Mouse (Mus musculus) cortical plate, adult 2 months (tissue): ENCODE results near the gene Rfx5. TPM values are rescaled to one million over a fixed set of nuclear protein-coding genes. Genes with fewer than 3 reads are reported as not detected.
A peak's percentile ranks its signal among the peaks of the same experiment; 100 is the strongest.
"Not testable (repeated sequence)": the region's sequence is repeated elsewhere in the genome, so short reads cannot be mapped to it uniquely, and the experiment has no call there.

ENCODE experiments used
- H3K27ac ChIP-seq: fragments of 200-500 bp; 2 replicates; pipeline ENCODE4 v1.5.1; 2012; ENCODE audit warnings: low read length, control low read depth, inconsistent platforms; ENCODE audit not compliant: insufficient read depth
- H3K4me1 ChIP-seq: fragments of 200-500 bp; 2 replicates; pipeline ENCODE4 v1.6.1; 2011; ENCODE audit warnings: low read length; ENCODE audit not compliant: control insufficient read depth, insufficient read depth
- H3K4me3 ChIP-seq: fragments of 200-500 bp; 2 replicates; pipeline ENCODE4 v1.5.1; 2011; ENCODE audit warnings: mild to moderate bottlenecking, low read length, control low read depth; ENCODE audit not compliant: insufficient read depth
- CTCF ChIP-seq: fragments of 200-500 bp; IDR thresholded peaks from 2 replicates; pipeline ENCODE4 v1.5.1; 2011; ENCODE audit warnings: mild to moderate bottlenecking, control low read depth, low read length; ENCODE audit not compliant: insufficient read depth; ENCODE audit errors: extremely low read depth
- POLR2A ChIP-seq: fragments of 200-500 bp; IDR thresholded peaks from 2 replicates; pipeline ENCODE4 v1.6.1; 2011; ENCODE audit warnings: mild to moderate bottlenecking, low read length, control low read depth; ENCODE audit not compliant: insufficient read depth; ENCODE audit errors: extremely low read depth
- polyA plus RNA-seq: library from polyadenylated mRNA; depleted of rRNA; stranded (reverse); fragments of >200 nt; gene quantifications from 2 replicates; pipeline ENCODE4 v1.2.3, GENCODE M21; 2012

Gene Rfx5
- polyA plus RNA-seq, 1 experiment: 24.3 TPM

DNA sequence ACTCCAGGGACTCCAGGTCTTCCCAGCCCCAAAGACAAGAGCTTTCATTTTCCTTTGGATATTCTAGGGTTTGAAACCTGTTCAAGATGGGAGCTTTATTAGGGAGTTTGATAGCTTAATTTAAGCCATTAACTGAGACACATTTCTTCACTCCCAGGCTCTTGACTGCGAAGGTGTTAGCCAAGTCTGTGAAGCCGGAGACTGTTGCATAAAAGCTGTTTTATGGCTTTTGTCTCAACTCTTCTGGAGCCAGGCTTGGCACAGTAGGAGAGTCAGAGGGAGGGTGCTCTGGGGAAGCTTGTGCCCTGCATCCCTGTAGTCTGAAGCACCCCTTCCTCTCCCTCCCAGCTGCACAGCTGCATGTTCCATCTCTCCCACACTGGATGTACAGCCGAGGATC is 31.5 kb upstream of the Rfx5 start:
- H3K4me3 ChIP-seq: no peak overlapping the region
- H3K4me1 ChIP-seq: peaks cover 4% of the 10 kb centered on the region
- no peak overlapping the region for H3K27ac ChIP-seq
- TF ChIP-seq POLR2A (no peak), CTCF (no peak)

DNA sequence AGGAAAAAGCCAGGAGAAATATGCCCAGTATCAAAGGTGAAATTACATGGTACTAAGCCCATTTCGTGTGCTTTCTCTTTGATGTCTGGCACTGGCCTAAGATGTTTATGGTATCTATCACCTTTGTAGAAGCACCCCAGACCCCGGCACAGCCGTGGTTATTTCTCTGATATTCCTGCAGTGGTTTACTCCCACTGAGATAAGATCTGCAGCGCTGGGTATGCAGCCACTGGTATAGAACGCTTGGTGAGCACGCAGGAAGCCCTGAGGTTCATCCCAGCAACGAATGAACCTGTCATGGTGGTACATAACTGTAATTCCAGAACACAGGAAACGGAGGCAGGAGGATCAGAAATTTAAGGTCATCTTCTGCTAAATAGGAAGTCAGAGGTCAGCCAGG is 29.2 kb upstream of the Rfx5 start:
- Histone ChIP-seq H3K27ac (no peak overlapping the region), H3K4me3 (no peak overlapping the region), H3K4me1 (no peaks in the 10 kb centered on the region)
- no peak for TF ChIP-seq POLR2A

DNA sequence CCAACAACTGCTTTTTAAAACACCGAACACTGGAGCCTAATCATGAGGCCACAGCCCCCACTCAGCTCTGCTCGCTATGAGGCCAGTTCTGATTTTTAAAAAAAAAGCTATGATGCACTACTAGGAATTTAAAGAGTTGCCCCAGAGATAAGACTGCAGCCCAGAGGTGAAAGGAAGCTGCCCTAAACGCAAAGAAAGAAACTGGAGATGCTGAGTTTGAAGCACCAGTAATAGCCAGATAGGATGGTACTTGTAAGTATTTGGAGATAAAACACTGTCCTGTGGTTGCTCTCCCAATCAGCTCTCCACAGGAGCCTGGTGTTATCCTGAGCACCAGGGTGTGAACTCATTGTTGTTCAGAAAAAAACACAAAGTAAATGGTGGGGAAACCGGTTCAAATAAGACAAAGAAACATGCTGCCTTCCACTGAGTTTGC is 27.6 kb upstream of the Rfx5 start:
- H3K27ac ChIP-seq, H3K4me1 ChIP-seq, H3K4me3 ChIP-seq: not testable (repeated sequence)

DNA sequence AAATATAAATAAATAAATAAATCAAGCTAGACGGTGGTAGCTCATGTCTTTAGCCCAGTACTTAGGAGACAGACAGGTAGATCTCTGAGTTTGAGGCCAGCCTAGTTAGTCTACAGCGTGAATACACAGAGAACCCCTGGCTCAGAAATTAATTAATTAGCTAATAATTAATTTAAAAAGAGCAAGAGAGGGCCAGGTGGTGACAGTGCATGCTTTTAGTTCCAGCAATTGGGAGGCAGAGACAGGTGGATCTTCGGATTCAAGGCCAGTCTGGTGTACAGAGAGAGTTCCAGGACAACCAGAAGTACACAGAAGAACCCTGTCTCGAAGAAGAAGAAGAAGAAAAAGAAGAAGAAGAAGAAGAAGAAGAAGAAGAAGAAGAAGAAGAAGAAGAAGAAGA is 24.9 kb upstream of the Rfx5 start:
- H3K27ac ChIP-seq, H3K4me1 ChIP-seq, H3K4me3 ChIP-seq: not testable (repeated sequence)

DNA sequence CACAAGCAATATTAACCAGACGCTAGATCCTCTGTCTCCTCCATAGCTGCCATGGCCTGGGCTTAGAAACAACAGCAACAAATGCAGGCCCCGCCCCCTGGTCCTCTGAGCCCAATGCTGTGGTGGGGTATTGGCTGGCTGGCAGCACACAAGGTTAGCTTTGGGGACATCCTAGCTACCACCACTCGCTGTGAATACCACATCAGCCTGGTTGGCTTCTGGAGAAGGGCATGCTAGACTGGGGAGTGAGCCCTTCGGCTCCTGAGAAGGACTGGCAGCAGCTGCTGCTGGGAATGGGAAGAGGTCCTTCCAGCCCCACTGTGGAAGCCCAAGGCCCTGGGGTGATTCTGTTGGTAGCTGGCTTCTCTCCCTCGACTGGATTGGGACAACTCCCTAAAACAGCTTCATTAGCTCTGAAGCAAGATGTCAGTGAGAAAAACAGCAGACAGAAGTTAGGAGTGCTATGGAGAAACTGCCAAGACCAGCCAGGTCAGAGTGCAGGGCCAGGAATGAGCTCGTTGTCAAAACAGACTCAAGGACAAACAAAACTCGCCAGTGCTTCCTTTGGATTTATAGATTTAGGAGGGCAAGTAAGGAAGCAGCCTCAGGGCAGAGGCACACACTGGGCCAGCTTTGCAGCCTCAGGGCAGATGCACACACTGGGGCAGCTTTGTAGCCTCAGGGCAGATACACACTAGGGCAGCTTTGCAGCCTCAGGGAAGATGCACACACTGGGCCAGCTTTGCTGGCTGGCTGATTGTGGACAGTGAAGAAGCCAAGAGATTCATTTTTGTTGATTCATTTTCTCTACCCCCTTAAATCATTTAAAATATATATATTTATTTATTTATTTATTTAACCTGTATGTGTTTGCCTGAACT is 23.2 kb upstream of the Rfx5 start:
- not testable (repeated sequence) for H3K27ac ChIP-seq, H3K4me3 ChIP-seq, H3K4me1 ChIP-seq

DNA sequence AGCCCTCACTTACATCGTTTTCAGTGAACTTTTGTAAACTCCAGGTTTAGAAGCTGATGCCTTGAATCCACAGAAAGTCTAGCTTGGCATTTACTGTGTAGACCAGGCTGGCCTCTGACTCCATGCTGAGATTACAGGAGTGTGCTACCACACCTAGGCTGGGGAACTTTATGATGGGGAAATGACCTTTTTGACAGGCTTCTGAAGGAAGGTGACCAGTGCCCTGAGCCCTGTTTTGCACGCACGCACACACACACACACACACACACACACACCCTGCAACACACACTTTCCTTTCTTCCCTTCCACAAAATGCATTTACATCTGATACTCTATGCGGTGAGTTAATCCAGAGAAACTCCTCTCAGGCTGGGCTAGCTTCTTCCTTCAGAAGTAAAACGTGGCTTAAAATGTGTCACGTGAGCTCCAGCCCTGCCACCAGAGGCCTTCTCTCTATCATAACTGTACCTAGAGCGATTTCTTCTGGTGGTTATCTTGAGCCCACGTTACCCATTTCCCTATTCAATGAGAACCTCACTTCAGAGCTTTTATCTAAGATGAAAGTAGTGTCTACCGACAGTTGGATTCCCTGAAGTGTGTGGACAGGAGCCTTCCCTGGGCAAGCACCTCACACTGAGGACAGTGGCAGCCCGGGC is 22.3 kb upstream of the Rfx5 start:
- H3K27ac ChIP-seq, H3K4me3 ChIP-seq, H3K4me1 ChIP-seq: not testable (repeated sequence)

DNA sequence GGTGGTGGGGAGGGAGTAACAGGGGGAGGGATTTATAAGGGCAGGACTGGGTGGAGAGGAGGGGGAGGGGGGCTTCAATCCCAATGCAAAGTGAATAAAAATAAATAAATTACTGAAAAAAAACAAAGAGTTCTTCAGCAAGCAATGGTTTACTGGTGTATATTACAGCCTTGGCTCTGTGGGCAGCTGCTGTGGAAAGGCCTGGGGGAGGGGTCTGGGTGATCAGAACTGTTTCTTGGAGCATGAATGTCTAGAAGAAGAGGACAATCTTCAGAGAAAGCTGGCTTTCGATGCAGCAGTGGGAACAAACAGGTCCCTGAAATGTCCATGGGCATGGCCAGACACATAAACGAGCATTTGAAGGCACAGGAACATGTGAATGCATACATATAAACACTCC is 21.6 kb upstream of the Rfx5 start:
- not testable (repeated sequence) for H3K27ac ChIP-seq, H3K4me1 ChIP-seq, H3K4me3 ChIP-seq

DNA sequence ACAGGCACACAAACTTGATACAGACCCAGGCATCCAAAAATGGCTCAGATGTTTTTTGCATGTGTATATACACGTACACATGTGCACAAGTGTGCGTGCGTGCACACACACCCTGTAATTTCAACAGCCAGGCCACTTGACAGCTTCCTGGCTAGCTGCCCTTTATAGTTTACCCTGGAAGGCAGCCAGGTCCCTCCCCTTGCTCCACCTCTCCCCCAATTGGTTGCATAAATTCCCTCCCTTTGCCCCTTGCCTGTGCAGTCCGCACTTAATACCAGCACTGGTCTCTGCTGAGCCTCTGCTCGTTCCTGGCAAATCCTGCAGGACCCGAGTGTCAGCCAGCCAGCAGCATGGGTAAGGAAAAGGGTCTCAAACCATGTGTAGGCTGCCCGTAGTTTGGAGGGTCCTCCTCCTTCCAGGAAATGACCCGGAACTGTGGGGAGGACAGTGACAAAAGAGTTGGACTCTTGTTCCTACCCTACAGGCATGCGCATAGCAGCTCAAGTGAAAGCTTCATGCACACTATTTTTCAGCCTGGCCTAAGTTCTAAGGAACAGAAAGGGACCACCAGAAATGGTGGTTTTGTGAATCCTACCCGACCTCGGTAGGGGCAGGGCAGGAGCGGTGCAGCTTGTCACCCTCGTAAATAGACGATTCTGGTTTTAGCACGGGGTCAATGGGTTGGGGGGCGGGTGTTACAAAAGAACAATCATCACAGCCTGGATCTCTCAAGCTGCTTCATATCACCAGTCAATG is 20.9 kb upstream of the Rfx5 start, which contains the start of gene Selenbp1:
Selenbp1 (plus strand) TSS at position 248 of the 756 bp plus-strand sequence.
- TF ChIP-seq CTCF (no peak), POLR2A (peak; percentile 77; the same call in 1 of the 2 replicates)
- Histone ChIP-seq H3K4me1 (no peaks in the 10 kb centered on the region), H3K4me3 (peak within 1 kb of the TSS; percentile 33), H3K27ac (peak within 1 kb of the TSS; percentile 84)

DNA sequence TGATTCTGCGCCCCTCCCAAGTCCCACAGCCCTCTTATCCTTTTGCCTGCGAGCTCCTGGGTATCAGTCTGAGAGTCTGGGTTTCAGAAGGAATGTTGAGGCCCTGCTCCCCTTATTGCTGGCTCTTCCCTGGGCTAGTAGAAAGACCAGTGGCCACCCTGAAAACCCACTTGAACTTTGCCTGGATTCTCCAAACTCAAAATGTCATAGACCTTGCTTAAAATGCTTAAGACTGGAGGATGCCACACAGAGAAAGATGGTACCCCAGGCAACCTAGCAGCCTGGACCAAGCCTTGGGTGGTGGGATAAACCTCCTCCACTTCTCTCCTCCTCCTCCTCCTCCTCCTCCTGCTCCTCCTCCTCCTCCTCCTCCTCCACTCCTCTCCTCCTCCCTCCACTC is 20.3 kb upstream of the Rfx5 start:
- H3K4me1 ChIP-seq, H3K4me3 ChIP-seq, H3K27ac ChIP-seq: not testable (repeated sequence)

DNA sequence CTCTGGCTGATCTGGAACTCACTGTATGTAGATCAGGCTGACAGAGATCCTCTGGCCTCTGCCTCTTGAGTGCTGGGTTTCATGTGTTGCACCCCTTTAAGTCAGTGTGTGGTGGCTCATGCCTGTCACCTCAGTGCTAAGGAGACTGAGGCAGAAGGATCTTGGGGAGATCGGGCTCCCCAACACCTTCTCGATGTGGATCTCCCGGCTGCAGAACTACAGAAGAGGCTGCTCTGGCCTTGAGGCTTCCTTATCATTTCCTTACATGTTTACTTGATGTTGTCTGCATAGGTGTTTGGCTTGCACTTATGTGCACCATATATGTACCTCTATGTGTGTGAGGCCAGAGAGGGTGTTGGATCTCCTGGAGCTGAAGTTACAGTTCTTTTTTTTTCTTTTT is 19.3 kb upstream of the Rfx5 start:
- H3K4me3 ChIP-seq, H3K4me1 ChIP-seq, H3K27ac ChIP-seq: not testable (repeated sequence)

DNA sequence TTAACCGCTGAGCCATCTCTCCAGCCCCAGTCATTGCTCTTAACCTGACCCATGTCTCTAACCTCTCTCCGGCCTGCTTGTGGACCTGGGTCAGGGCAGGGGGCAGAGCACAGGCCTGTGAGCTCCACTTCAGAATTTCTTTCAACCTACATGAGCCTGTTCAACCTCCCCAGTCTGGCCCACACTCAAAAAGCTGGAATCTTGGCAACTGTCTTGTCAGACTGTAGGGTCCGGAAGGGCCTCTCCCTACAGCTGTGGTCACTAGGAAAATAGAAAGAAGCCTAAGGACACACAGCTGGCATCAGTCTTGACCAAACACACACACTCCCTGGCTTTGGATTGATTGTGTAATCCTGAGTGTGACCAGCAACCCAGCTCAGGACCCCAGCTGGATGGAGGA is 18.5 kb upstream of the Rfx5 start:
- not testable (repeated sequence) for H3K27ac ChIP-seq, H3K4me3 ChIP-seq, H3K4me1 ChIP-seq

DNA sequence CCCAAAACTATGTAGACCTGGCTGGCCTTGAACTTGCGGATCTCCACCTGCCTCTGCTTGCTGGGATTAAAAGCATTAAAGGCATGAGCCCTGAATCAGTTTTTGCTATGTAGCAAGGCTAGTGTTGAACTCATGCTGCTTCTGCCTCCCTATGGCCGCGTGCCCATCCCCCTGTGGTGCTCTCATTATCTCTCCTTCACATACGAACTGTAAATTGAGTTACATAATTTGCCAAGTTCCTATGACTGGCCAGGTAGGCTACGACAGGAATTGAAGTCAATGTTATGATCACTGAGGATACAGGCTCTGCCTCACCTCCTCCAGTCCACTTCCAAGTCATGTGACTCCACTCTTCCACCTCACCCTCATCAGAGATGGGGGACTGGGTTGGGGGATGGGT is 17.7 kb upstream of the Rfx5 start:
- H3K4me3 ChIP-seq, H3K27ac ChIP-seq, H3K4me1 ChIP-seq: not testable (repeated sequence)

DNA sequence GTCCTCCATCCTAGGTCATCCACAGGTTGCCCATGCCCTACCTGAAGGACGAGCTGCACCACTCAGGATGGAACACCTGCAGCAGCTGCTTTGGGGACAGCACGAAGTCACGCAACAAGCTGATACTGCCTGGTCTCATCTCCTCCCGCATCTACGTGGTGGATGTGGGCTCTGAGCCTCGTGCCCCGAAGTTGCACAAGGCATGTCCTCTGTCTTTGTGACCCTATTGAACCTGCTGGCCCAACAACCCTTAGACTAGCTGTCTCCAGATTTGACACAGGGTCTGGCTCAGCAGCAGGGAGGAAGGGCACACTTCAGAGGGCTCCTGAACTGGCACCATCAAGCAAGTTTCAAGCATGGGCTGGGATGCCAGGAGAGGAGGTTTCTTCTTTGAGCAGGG is 16.7 kb upstream of the Rfx5 start:
- H3K27ac ChIP-seq, H3K4me1 ChIP-seq, H3K4me3 ChIP-seq: not testable (repeated sequence)

DNA sequence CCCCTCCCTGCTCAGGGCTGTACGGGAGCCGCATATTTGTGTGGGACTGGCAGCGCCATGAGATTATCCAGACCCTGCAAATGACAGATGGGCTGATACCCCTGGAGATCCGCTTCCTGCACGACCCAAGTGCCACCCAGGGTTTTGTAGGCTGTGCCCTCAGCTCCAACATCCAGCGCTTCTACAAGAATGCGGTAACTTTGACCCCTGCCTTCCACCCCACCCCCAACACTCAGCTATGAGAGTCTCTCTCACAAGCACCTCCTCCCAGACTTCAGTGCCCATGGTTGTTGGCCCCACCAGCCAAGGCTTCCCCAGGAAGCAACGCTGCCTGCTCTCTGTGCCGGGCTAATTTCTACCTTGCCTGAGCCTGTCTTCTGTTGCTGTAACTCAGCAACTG is 13.8 kb upstream of the Rfx5 start:
- not testable (repeated sequence) for H3K4me3 ChIP-seq, H3K4me1 ChIP-seq, H3K27ac ChIP-seq
